Comparison of ENCODE assay signal across 7 mouse cellular contexts in genomic region chr1:151500531-151501361, GRCm38 (mm10). TPM values are rescaled to one million over a fixed set of nuclear protein-coding genes. Genes with fewer than 3 reads are reported as not detected.
DNase-seq lines count a peak whose midpoint lies in the region; ATAC-seq lines count a peak whose summit lies in the region.

Gene Rnf2, minus strand, starts transcription at chr1:151500955.

- H3K36me3 ChIP-seq in embryonic facial prominence, embryonic 10.5 days (replicated peaks), result peaks cover 7% of the 10 kb centered on the region; the same call in 1 of the 2 replicates
- peaks cover 3% of the 10 kb centered on the region; the same call in 1 of the 2 replicates for H3K36me3 ChIP-seq in limb, embryonic 10.5 days
- H3K36me3 ChIP-seq in midbrain, embryonic 13.5 days, result 0 out of 2 replicates have a peak, but pooled peaks cover 4% of the 10 kb centered on the region

- H3K4me2 ChIP-seq in midbrain, embryonic 13.5 days (replicated peaks), result peak within 1 kb of the TSS; percentile 63

- DNase-seq in adrenal gland, postnatal 10 days, result peak; percentile 97
- peak; percentile 97 for DNase-seq in embryonic facial prominence, embryonic 10.5 days (ENCODE audit: low spot score)
- DNase-seq in kidney, adult 11 months, result peak; percentile 90
- peak; percentile 95 for DNase-seq in limb, embryonic 10.5 days (ENCODE audit: low spot score)
- peak; percentile 82 for DNase-seq in spleen, adult 12 weeks (ENCODE audit: low spot score)

- peak within 1 kb of the TSS; percentile 98 for H3K4me3 ChIP-seq in embryonic facial prominence, embryonic 10.5 days
- H3K4me3 ChIP-seq in limb, embryonic 10.5 days, result peak within 1 kb of the TSS; percentile 98
- H3K4me3 ChIP-seq in midbrain, embryonic 13.5 days (replicated peaks), result peak within 1 kb of the TSS; percentile 96

- ATAC-seq in granulocyte monocyte progenitor cell, adult 5-6 weeks (replicated peaks; ENCODE audit: poor library complexity, severe bottlenecking), result peak; percentile 90
- ATAC-seq in midbrain, embryonic 13.5 days, result peak; percentile 96

- H3K9me3 ChIP-seq in embryonic facial prominence, embryonic 10.5 days, result no peaks in the 10 kb centered on the region
- H3K9me3 ChIP-seq in limb, embryonic 10.5 days (replicated peaks), result no peaks in the 10 kb centered on the region
- H3K9me3 ChIP-seq in midbrain, embryonic 13.5 days, result no peaks in the 10 kb centered on the region

- peaks cover 10% of the 10 kb centered on the region for H3K27me3 ChIP-seq in embryonic facial prominence, embryonic 10.5 days (replicated peaks; ENCODE audit: low read depth, poor library complexity, severe bottlenecking)
- no peaks in the 10 kb centered on the region for H3K27me3 ChIP-seq in limb, embryonic 10.5 days (ENCODE audit: low read depth, poor library complexity, severe bottlenecking)
- no peaks in the 10 kb centered on the region for H3K27me3 ChIP-seq in midbrain, embryonic 13.5 days

- peak within 1 kb of the TSS; percentile 96 for H3K9ac ChIP-seq in midbrain, embryonic 13.5 days (replicated peaks)

- H3K27ac ChIP-seq in embryonic facial prominence, embryonic 10.5 days (replicated peaks), result peak within 1 kb of the TSS; percentile 99
- peak within 1 kb of the TSS; percentile 99 for H3K27ac ChIP-seq in limb, embryonic 10.5 days
- peak within 1 kb of the TSS; percentile 96 for H3K27ac ChIP-seq in midbrain, embryonic 13.5 days

- WGBS in embryonic facial prominence, embryonic 10.5 days, result under 1% methylated on average over 90 of the region's 90 CpGs
- WGBS in limb, embryonic 10.5 days, result under 1% methylated on average over 84 of the region's 90 CpGs
- under 1% methylated on average over 74 of the region's 90 CpGs for WGBS in midbrain, embryonic 13.5 days

- peaks cover 21% of the 10 kb centered on the region for H3K4me1 ChIP-seq in embryonic facial prominence, embryonic 10.5 days
- H3K4me1 ChIP-seq in limb, embryonic 10.5 days, result peaks cover 10% of the 10 kb centered on the region
- H3K4me1 ChIP-seq in midbrain, embryonic 13.5 days (replicated peaks), result peaks cover 15% of the 10 kb centered on the region

RNA-seq across cellular contexts. Expression of gene Rnf2, which starts in this region (rescaled TPM):
- total RNA-seq in adrenal gland, postnatal 10 days (2021), result 10 to 100 TPM; 49.1 to 59.8 TPM
- polyA plus RNA-seq in embryonic facial prominence, embryonic 10.5 days (2016; fragmentation: Nextera tagmentation; extraction: Ambion mirVana), result 115 TPM in 2 replicates
- 32.7 and 45.1 TPM in 2 replicates for total RNA-seq in granulocyte monocyte progenitor cell, adult 5-6 weeks (2014; fragmentation: Nextera tagmentation)
- total RNA-seq in granulocyte monocyte progenitor cell, adult 5-6 weeks (2017), result 74.3 and 95.9 TPM in 2 replicates
- 95.1 and 111 TPM in 2 replicates for polyA plus RNA-seq in limb, embryonic 10.5 days (2016; fragmentation: Nextera tagmentation; extraction: Ambion mirVana)
- polyA plus RNA-seq in midbrain, embryonic 13.5 days (2015; fragmentation: Nextera tagmentation; extraction: Ambion mirVana), result 122 and 138 TPM in 2 replicates

Comparison
In these comparisons a context has a peak if more than half of its experiments do, and no peak if none do; other contexts are left out.
1. Peak in every context shown above with its lines: DNase-seq, ATAC-seq, H3K4me3 ChIP-seq and H3K27ac ChIP-seq.